Mouse (Mus musculus): ENCODE measurements around the gene Ube4a.

DNA sequence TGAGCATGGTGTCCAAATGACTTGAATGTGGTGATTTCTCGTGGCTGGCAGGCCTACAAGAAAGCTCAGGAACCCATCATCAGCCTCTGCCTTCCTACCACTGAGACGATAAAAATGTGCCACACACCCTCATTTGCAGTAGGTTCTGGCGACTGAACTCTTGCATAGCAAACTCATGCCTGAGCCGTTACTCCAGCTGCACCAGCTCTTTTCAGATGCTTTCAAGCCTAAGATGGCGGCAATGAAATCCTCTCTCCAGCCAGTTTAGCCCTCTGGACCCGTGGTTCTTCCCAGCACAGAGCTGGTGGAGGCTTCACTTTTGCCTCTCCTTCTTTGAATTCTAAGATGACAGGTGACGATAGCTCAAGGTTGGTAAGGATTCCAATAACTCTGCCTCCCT lies 14.4 kb upstream of the Ube4a start:
- TF ChIP-seq POLR2A (IDR thresholded peaks at IDR 0.05; ENCODE audit: control insufficient read depth, low read depth, low read length) = no peak
- TF ChIP-seq CTCF (IDR thresholded peaks at IDR 0.05; ENCODE audit: control insufficient read depth, insufficient read depth, insufficient replicate concordance, low read depth, low read length) = no peak

All from testis, adult 2 months (tissue).